Mouse (Mus musculus) stomach, embryonic 16.5 days (tissue): ENCODE measurements around the gene Ccdc162. TPM values are rescaled to one million over a fixed set of nuclear protein-coding genes. Genes with fewer than 3 reads are reported as not detected.

ENCODE experiments used
- ATAC-seq: fragments of 200-750 bp; cut with Nextera tagmentation; 2 replicates; pipeline ENCODE4 v1.8.0; 2017; ENCODE audit warnings: moderate number of reproducible peaks, moderate TSS enrichment; ENCODE audit not compliant: insufficient read depth, low FRiP score
- H3K27ac ChIP-seq: fragments of 300-500 bp; sonication (generic); 2 replicates; pipeline ENCODE4 v1.5.1; 2014; ENCODE audit warnings: low read length
- H3K27me3 ChIP-seq: fragments of 300-500 bp; sonication (generic); 2 replicates; pipeline ENCODE4 v1.6.1; 2014; ENCODE audit warnings: low read length, control low read depth, mixed read lengths; ENCODE audit not compliant: control insufficient read depth, insufficient read depth
- H3K36me3 ChIP-seq: fragments of 300-500 bp; sonication (generic); 2 replicates; pipeline ENCODE4 v1.6.1; 2014; ENCODE audit warnings: low read length; ENCODE audit not compliant: control insufficient read depth, insufficient read depth
- H3K4me1 ChIP-seq: fragments of 300-500 bp; sonication (generic); 2 replicates; pipeline ENCODE4 v1.6.1; 2014; ENCODE audit warnings: low read length, control low read depth, mixed read lengths; ENCODE audit not compliant: control insufficient read depth, insufficient read depth
- H3K4me2 ChIP-seq: fragments of 300-500 bp; sonication (generic); 2 replicates; pipeline ENCODE4 v1.6.1; 2014; ENCODE audit warnings: low read depth, low read length, mixed read lengths
- H3K4me3 ChIP-seq: fragments of 300-500 bp; sonication (generic); replicated peaks from 2 replicates; pipeline ENCODE4 v1.5.1; 2014; ENCODE audit warnings: mild to moderate bottlenecking, low read length
- H3K9ac ChIP-seq: fragments of 300-500 bp; sonication (generic); 2 replicates; pipeline ENCODE4 v1.6.1; 2014; ENCODE audit warnings: low read length
- H3K9me3 ChIP-seq: fragments of 300-500 bp; sonication (generic); replicated peaks from 2 replicates; pipeline ENCODE4 v1.6.1; 2016; ENCODE audit warnings: low read length, control low read depth; ENCODE audit not compliant: control insufficient read depth
- WGBS: fragments of 180-500 bp; shearing (Covaris S2); extraction: QIAGEN DNeasy Blood & Tissue Kit; methylation state at CpG from one replicate; pipeline ENCODE4 v1.1.7; 2014; 5-methylcytosine and 5-hydroxymethylcytosine counted together
- polyA plus RNA-seq: library from polyadenylated mRNA; unstranded; fragments of >200 nt; fragmentation: Nextera tagmentation; extraction: Ambion mirVana; gene quantifications from 2 replicates; pipeline ENCODE4 v1.2.1, GENCODE M21; 2015

Gene Ccdc162
- polyA plus RNA-seq, 1 experiment from 2014 or later: 1.0 TPM

DNA sequence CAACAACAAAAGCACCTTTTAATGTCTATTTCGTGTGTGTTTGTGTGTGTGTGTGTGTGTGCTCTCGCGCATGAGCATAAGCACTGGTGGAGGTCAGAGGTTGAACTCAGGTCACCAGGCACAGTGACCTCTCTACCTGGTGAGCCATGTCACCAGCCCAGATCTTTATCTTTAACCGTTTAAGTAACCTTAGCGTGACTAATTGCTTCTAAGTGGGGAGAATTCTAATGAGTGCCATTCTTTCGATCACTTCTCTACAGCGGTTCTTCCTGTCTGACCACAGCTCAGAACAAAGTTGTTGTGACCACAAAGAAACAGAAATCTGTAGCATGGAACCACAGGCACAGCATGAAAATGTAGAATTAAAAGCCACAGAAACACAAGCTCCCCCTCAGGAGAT lies 5.0 kb downstream of the Ccdc162 start:
- Histone ChIP-seq H3K9ac (no peak overlapping the region), H3K9me3 (no peaks in the 10 kb centered on the region), H3K4me2 (no peak overlapping the region), H3K27me3 (no peaks in the 10 kb centered on the region), H3K27ac (no peak overlapping the region), H3K4me1 (peaks cover 9% of the 10 kb centered on the region), H3K4me3 (no peak overlapping the region), H3K36me3 (no peaks in the 10 kb centered on the region)
- no peak for ATAC-seq
- WGBS: 68% methylated on average over 7 of the region's 7 CpGs

DNA sequence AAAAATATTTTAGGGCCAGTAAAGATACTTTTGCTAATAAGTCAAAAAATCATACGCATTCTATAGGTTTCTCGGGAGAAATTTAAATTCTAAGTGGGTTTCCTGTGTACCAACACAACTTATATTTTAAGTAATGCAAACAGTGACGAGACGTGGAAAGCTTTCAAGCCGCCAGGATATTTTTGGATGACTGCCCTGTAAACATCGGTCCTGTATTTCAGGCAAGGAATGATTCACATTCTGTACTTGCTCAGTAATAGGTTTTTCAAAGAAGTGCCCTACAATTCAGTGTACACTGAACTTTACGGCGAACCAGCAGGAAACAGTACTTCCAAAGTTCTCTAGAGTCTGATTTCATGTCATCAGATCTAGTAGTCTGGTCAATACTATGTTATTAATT lies 5.7 kb downstream of the Ccdc162 start:
- no peak for ATAC-seq
- no peak overlapping the region for H3K27ac ChIP-seq
- no peaks in the 10 kb centered on the region for H3K36me3 ChIP-seq
- H3K9me3 ChIP-seq: no peaks in the 10 kb centered on the region
- H3K4me1 ChIP-seq: peaks cover 3% of the 10 kb centered on the region; the same call in 1 of the 2 replicates
- no peaks in the 10 kb centered on the region for H3K27me3 ChIP-seq
- WGBS: 76% methylated on average over 8 of the region's 8 CpGs
- H3K9ac ChIP-seq: no peak overlapping the region
- no peak overlapping the region for H3K4me2 ChIP-seq
- H3K4me3 ChIP-seq: no peak overlapping the region

DNA sequence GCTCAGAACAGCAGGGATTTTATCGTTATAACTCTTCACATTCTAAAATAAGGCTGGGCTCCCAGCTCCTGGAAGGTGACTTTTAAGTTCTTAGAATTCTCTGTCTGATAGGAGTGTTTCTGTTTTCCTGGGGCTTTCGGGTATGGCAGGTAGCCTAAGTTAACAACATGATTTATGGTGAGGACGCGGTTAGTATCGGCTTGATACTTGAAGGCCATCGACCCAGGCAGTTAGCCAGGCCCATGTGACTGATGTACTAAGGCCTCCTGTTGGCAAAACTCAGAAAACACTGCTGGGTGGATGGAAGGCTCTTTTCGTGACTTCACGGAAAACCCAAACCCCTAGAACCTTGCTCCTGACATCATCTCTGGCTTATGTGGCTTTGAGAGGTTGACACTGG lies 7.1 kb downstream of the Ccdc162 start:
- Histone ChIP-seq H3K27ac (no peak overlapping the region), H3K4me2 (no peak overlapping the region), H3K4me1 (no peaks in the 10 kb centered on the region), H3K9ac (no peak overlapping the region), H3K36me3 (no peaks in the 10 kb centered on the region), H3K9me3 (no peaks in the 10 kb centered on the region), H3K27me3 (no peaks in the 10 kb centered on the region), H3K4me3 (no peak overlapping the region)
- WGBS: 76% methylated on average over 8 of the region's 8 CpGs
- ATAC-seq: no peak

DNA sequence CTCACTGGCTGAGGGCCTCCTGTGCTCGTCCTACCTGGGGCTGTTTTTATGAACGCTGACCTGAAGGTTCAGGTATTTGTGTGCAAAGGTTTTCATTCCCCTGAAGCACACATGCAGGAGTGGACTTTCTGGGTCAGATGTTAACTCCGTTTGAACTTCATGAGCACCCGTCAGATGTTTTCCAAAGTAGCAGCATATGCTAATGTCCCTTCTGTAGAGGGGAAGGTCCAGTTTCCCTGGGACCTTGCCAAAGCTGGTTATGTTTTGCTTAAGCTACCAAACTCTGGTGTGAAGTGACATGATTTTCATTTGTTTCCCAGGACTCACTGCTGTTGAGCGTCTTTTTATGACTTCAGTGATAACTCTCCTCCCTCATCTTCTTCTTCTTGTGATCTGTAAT lies 16.8 kb downstream of the Ccdc162 start:
- H3K9me3 ChIP-seq: no peaks in the 10 kb centered on the region

DNA sequence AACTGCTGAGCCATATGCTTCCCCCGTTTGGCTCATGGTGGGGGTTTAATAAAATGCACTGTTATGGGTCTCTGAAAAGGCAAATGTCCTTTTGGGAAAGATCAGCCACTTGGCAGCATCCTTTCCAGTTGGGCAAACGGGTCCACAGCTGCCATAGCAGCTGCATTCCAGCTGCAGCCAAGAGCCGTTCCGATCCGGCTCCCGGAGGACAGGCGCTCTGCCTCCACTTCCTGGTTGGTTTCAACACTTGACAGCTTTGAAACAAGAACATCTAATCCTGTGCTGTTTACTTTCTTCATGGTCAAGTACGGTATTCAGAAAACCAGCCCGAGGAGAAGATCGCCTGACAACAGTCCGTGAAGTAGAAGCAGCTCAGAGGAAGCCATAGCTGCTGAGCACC lies 19.4 kb downstream of the Ccdc162 start:
- Histone ChIP-seq H3K9me3 (no peaks in the 10 kb centered on the region), H3K36me3 (no peaks in the 10 kb centered on the region), H3K4me1 (no peaks in the 10 kb centered on the region), H3K4me2 (no peak overlapping the region), H3K27ac (no peak overlapping the region), H3K27me3 (no peaks in the 10 kb centered on the region), H3K4me3 (no peak overlapping the region), H3K9ac (no peak overlapping the region)
- 50% methylated on average over 11 of the region's 11 CpGs for WGBS
- ATAC-seq: no peak

More for the DNA sequence above, 16.8 kb downstream of the Ccdc162 start:
- Histone ChIP-seq H3K27me3 (no peaks in the 10 kb centered on the region), H3K4me2 (no peak overlapping the region), H3K27ac (no peak overlapping the region), H3K4me1 (no peaks in the 10 kb centered on the region), H3K36me3 (no peaks in the 10 kb centered on the region), H3K4me3 (no peak overlapping the region), H3K9ac (no peak overlapping the region)
- 82% methylated on average over 5 of the region's 5 CpGs for WGBS
- ATAC-seq: no peak

DNA sequence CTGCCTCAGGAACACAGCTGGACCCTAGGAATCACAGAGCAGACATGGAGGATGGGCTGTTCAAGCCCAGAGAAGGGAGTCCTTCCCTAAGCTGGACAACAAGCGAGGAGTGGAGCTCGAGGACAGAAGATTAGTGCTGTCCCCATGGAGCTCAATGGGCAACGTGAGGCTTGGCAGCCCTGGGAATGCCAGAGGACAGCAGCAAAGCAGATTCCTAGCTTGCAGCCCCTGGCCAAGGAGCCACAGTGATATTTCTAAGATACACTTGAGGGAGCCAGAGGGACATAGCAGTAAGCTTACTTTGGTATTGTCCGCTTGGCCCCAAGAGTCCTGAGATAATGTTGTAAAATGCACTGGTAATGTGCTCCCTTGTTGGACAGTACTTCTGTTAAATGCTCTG lies 25.5 kb downstream of the Ccdc162 start:
- H3K4me2 ChIP-seq: no peak overlapping the region
- no peaks in the 10 kb centered on the region for H3K36me3 ChIP-seq
- H3K4me3 ChIP-seq: no peak overlapping the region
- H3K27ac ChIP-seq: no peak overlapping the region
- H3K9me3 ChIP-seq: 0 out of 2 replicates have a peak, but pooled peaks cover 6% of the 10 kb centered on the region
- H3K4me1 ChIP-seq: no peaks in the 10 kb centered on the region
- 67% methylated on average over 4 of the region's 4 CpGs for WGBS
- no peak for ATAC-seq
- H3K9ac ChIP-seq: no peak overlapping the region
- H3K27me3 ChIP-seq: no peaks in the 10 kb centered on the region

DNA sequence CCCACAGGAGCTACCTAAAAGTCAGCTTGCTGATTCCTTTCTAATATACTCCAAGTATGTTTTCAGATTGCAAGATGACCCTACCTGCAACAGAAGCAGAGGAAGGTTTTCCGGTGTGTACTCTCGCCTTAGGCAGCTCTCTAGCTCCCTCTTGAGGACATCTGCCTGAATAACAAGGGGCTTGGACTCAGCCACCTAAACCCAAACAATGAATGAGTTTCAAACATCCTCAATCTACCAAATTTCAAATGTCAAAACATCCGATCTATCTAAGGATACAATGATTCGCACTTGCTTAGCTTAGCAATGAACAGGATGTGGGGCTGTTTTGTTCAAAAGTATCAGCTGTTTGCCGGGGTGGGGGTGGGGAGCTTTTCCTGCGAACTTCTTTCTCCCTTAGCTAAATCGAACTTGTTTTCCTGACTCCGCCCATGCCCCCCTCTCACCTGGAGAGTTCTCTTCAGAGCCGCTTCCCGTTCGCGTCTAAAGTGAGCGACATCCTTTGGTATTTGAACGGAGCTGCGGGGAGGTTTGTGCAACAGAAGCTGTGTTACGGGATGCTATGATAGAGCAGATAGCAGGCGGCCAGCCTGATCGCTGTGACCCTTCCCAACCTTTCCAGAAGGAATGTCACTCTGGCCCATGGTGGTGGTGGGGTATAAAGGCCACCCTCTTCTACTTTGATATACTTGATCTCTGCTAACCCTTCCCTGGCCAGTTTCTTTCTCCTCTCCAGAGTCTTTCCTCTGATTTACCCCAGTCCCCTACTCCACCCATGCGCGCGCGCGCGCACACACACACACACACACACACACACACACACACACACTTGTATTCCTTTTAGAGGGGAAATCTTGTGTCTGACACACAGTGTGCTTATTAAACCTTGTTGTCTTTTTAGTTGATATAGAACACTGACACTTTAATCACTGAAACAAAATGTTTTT lies 26.2 kb downstream of the Ccdc162 start:
- no peaks in the 10 kb centered on the region for H3K27me3 ChIP-seq
- H3K36me3 ChIP-seq: no peaks in the 10 kb centered on the region
- H3K4me3 ChIP-seq: peak overlapping the region; percentile 52
- 20% methylated on average over 24 of the region's 24 CpGs for WGBS
- no peaks in the 10 kb centered on the region for H3K4me1 ChIP-seq
- H3K4me2 ChIP-seq: peak overlapping the region; percentile 91
- H3K27ac ChIP-seq: no peak overlapping the region
- peak overlapping the region; percentile 67 for H3K9ac ChIP-seq
- ATAC-seq: no peak; the same call in 1 of the 2 replicates
- 0 out of 2 replicates have a peak, but pooled peaks cover 6% of the 10 kb centered on the region for H3K9me3 ChIP-seq

DNA sequence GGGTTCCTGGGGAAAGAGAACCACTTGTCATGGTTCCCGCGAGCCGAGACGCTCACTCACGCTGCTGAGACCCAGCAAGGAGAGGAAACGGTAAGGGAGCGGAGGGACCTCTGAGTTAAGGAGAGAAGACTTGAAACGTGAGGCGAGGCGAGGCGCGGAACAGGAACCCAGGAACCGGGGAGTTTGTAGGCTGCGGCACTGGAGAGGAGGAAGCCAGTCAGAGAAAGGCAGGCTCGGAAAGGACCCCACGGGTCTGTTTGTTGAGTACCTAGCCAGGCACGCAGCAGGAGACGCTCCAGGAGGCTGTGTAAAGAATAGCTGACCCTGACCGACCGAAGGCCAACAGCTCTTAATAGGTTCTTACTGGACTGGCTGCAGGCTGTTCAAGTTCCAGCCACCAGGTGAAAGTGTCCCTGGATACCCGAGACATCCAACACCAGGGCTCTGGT lies 31.9 kb downstream of the Ccdc162 start:
- peak; percentile 73; the same call in 1 of the 2 replicates for ATAC-seq
- Histone ChIP-seq H3K9me3 (0 out of 2 replicates have a peak, but pooled peaks cover 6% of the 10 kb centered on the region), H3K27me3 (no peaks in the 10 kb centered on the region), H3K27ac (peak overlapping the region; percentile 34; the same call in 1 of the 2 replicates), H3K4me3 (peak overlapping the region; percentile 17), H3K9ac (peak overlapping the region; percentile 55), H3K36me3 (no peaks in the 10 kb centered on the region), H3K4me2 (peak overlapping the region; percentile 53), H3K4me1 (peaks cover 6% of the 10 kb centered on the region; the same call in 1 of the 2 replicates)
- 2% methylated on average over 21 of the region's 21 CpGs for WGBS
